Mouse (Mus musculus): Measurements from ENCODE around the gene Rab33b. TPM values are rescaled to one million over a fixed set of nuclear protein-coding genes. Genes with fewer than 3 reads are reported as not detected.
"Not testable (repeated sequence)": the region's sequence is repeated elsewhere in the genome, so short reads cannot be mapped to it uniquely, and the experiment has no call there.

Rab33b gene
- polyA plus RNA-seq (2016; fragmentation: Nextera tagmentation; extraction: Ambion mirVana), result 23.9 and 24.2 TPM in 2 replicates

GRCm38 (mm10) chr3:51483741-51484359 lies at the start of gene Rab33b:
TSS of gene Rab33b (plus strand) at chr3:51483920.
- H3K4me3 ChIP-seq (replicated peaks), result peak within 1 kb of the TSS; percentile 80
- no peaks in the 10 kb centered on the region for H3K27me3 ChIP-seq
- peak within 1 kb of the TSS; percentile 78 for H3K4me2 ChIP-seq
- H3K27ac ChIP-seq, result peak within 1 kb of the TSS; percentile 92
- H3K36me3 ChIP-seq, result peaks cover 5% of the 10 kb centered on the region; the same call in 1 of the 2 replicates
- H3K4me1 ChIP-seq (replicated peaks), result peaks cover 21% of the 10 kb centered on the region
- peak; percentile 93 for ATAC-seq (ENCODE audit: insufficient number of reproducible peaks, insufficient read depth, low FRiP score, low TSS enrichment, low read depth)
- under 1% methylated on average over 70 of the region's 70 CpGs for WGBS
- H3K9me3 ChIP-seq, result no peaks in the 10 kb centered on the region
- H3K9ac ChIP-seq (replicated peaks), result peak within 1 kb of the TSS; percentile 89

- H3K9ac ChIP-seq (replicated peaks); H3K27ac ChIP-seq; H3K4me1 ChIP-seq (replicated peaks); ATAC-seq (ENCODE audit: insufficient number of reproducible peaks, insufficient read depth, low FRiP score, low TSS enrichment, low read depth); H3K9me3 ChIP-seq; H3K4me3 ChIP-seq (replicated peaks); H3K4me2 ChIP-seq; H3K27me3 ChIP-seq: not testable (repeated sequence)
- WGBS, result 86% methylated on average over 5 of the region's 5 CpGs
- H3K36me3 ChIP-seq, result peaks cover 18% of the 10 kb centered on the region
These were observed 49.4 kb upstream of the Rab33b start for GRCm38 (mm10) chr3:51434364-51434763.

GRCm38 (mm10) chr3:51434871-51435595 lies 48.7 kb upstream of the Rab33b start:
- Histone ChIP-seq H3K9me3 (no peaks in the 10 kb centered on the region), H3K4me1 (replicated peaks) (no peaks in the 10 kb centered on the region), H3K4me2 (no peak overlapping the region), H3K27me3 (no peaks in the 10 kb centered on the region), H3K27ac (no peak overlapping the region), H3K9ac (replicated peaks) (no peak overlapping the region), H3K4me3 (replicated peaks) (no peak overlapping the region), H3K36me3 (peaks cover 22% of the 10 kb centered on the region)
- no peak for ATAC-seq (ENCODE audit: insufficient number of reproducible peaks, insufficient read depth, low FRiP score, low TSS enrichment, low read depth)
- WGBS, result 90% methylated on average over 3 of the region's 3 CpGs

- no peak overlapping the region for H3K9ac ChIP-seq (replicated peaks)
- peaks cover 87% of the 10 kb centered on the region for H3K36me3 ChIP-seq
- H3K27ac ChIP-seq, result 0 out of 2 replicates have a peak overlapping the region, but pooled peaks have one; percentile 35
- H3K9me3 ChIP-seq, result no peaks in the 10 kb centered on the region
- no peak overlapping the region for H3K4me3 ChIP-seq (replicated peaks)
- no peaks in the 10 kb centered on the region for H3K27me3 ChIP-seq
- 66% methylated on average over 2 of the region's 2 CpGs for WGBS
- H3K4me1 ChIP-seq (replicated peaks), result 0 out of 2 replicates have a peak, but pooled peaks cover 11% of the 10 kb centered on the region
- ATAC-seq (ENCODE audit: insufficient number of reproducible peaks, insufficient read depth, low FRiP score, low TSS enrichment, low read depth), result no peak
- H3K4me2 ChIP-seq, result no peak overlapping the region
These were observed 15.2 kb upstream of the Rab33b start for GRCm38 (mm10) chr3:51468530-51468929.

GRCm38 (mm10) chr3:51475706-51476105 lies 8.0 kb upstream of the Rab33b start:
- Histone ChIP-seq H3K4me3 (replicated peaks) (no peak overlapping the region), H3K27ac (no peak overlapping the region), H3K4me1 (replicated peaks) (no peaks in the 10 kb centered on the region), H3K36me3 (peaks cover 49% of the 10 kb centered on the region), H3K4me2 (no peak overlapping the region), H3K27me3 (no peaks in the 10 kb centered on the region), H3K9me3 (no peaks in the 10 kb centered on the region), H3K9ac (replicated peaks) (no peak overlapping the region)
- WGBS, result 75% methylated on average over 4 of the region's 4 CpGs
- ATAC-seq (ENCODE audit: insufficient number of reproducible peaks, insufficient read depth, low FRiP score, low TSS enrichment, low read depth), result no peak

GRCm38 (mm10) chr3:51479893-51480292 lies 3.8 kb upstream of the Rab33b start:
- no peak for ATAC-seq (ENCODE audit: insufficient number of reproducible peaks, insufficient read depth, low FRiP score, low TSS enrichment, low read depth)
- 30% methylated on average over 2 of the region's 2 CpGs for WGBS
- no peak overlapping the region for H3K4me2 ChIP-seq
- peaks cover 10% of the 10 kb centered on the region for H3K4me1 ChIP-seq (replicated peaks)
- peaks cover 12% of the 10 kb centered on the region; the same call in 1 of the 2 replicates for H3K36me3 ChIP-seq
- H3K27me3 ChIP-seq, result no peaks in the 10 kb centered on the region
- H3K4me3 ChIP-seq (replicated peaks), result no peak overlapping the region
- H3K9me3 ChIP-seq, result no peaks in the 10 kb centered on the region
- H3K27ac ChIP-seq, result no peak overlapping the region
- no peak overlapping the region for H3K9ac ChIP-seq (replicated peaks)

GRCm38 (mm10) chr3:51481059-51481458 lies 2.7 kb upstream of the Rab33b start:
- Histone ChIP-seq H3K9ac (replicated peaks) (no peak overlapping the region), H3K4me3 (replicated peaks) (no peak overlapping the region), H3K27ac (no peak overlapping the region), H3K4me2 (no peak overlapping the region), H3K9me3 (no peaks in the 10 kb centered on the region), H3K27me3 (no peaks in the 10 kb centered on the region), H3K4me1 (replicated peaks) (peaks cover 21% of the 10 kb centered on the region), H3K36me3 (0 out of 2 replicates have a peak, but pooled peaks cover under 1% of the 10 kb centered on the region)
- no peak for ATAC-seq (ENCODE audit: insufficient number of reproducible peaks, insufficient read depth, low FRiP score, low TSS enrichment, low read depth)

- no peak overlapping the region for H3K27ac ChIP-seq
- H3K9ac ChIP-seq (replicated peaks), result no peak overlapping the region
- no peaks in the 10 kb centered on the region for H3K9me3 ChIP-seq
- peaks cover 21% of the 10 kb centered on the region for H3K4me1 ChIP-seq (replicated peaks)
- WGBS, result 64% methylated on average over 3 of the region's 3 CpGs
- H3K27me3 ChIP-seq, result no peaks in the 10 kb centered on the region
- peaks cover 5% of the 10 kb centered on the region; the same call in 1 of the 2 replicates for H3K36me3 ChIP-seq
- no peak overlapping the region for H3K4me3 ChIP-seq (replicated peaks)
- ATAC-seq (ENCODE audit: insufficient number of reproducible peaks, insufficient read depth, low FRiP score, low TSS enrichment, low read depth), result no peak
- H3K4me2 ChIP-seq, result no peak overlapping the region
These were observed 1.8 kb upstream of the Rab33b start for GRCm38 (mm10) chr3:51481881-51482280.

GRCm38 (mm10) chr3:51482781-51483180 lies 939 bp upstream of the Rab33b start:
- Histone ChIP-seq H3K27me3 (no peaks in the 10 kb centered on the region), H3K9ac (replicated peaks) (peak overlapping the region; percentile 89; the same call in 1 of the 2 replicates), H3K27ac (0 out of 2 replicates have a peak overlapping the region, but pooled peaks have one; percentile 92), H3K4me2 (peak overlapping the region; percentile 78), H3K9me3 (no peaks in the 10 kb centered on the region), H3K36me3 (peaks cover 5% of the 10 kb centered on the region; the same call in 1 of the 2 replicates), H3K4me1 (replicated peaks) (peaks cover 21% of the 10 kb centered on the region), H3K4me3 (replicated peaks) (peak overlapping the region; percentile 80)
- no peak for ATAC-seq (ENCODE audit: insufficient number of reproducible peaks, insufficient read depth, low FRiP score, low TSS enrichment, low read depth)
- 69% methylated on average over 3 of the region's 3 CpGs for WGBS

- WGBS, result 0% methylated on average over 33 of the region's 33 CpGs
- Histone ChIP-seq H3K27ac (peak overlapping the region; percentile 92), H3K4me3 (replicated peaks) (peak overlapping the region; percentile 80), H3K27me3 (no peaks in the 10 kb centered on the region), H3K9ac (replicated peaks) (peak overlapping the region; percentile 89), H3K9me3 (no peaks in the 10 kb centered on the region), H3K4me2 (peak overlapping the region; percentile 78), H3K4me1 (replicated peaks) (peaks cover 21% of the 10 kb centered on the region), H3K36me3 (peaks cover 5% of the 10 kb centered on the region; the same call in 1 of the 2 replicates)
- ATAC-seq (ENCODE audit: insufficient number of reproducible peaks, insufficient read depth, low FRiP score, low TSS enrichment, low read depth), result 0 out of 2 replicates have a peak, but pooled peaks have one; percentile 24
These were observed 650 bp downstream of the Rab33b start for GRCm38 (mm10) chr3:51484370-51484769.

GRCm38 (mm10) chr3:51485347-51485746 lies 1.6 kb downstream of the Rab33b start:
- no peaks in the 10 kb centered on the region for H3K27me3 ChIP-seq
- no peak overlapping the region for H3K27ac ChIP-seq
- peak overlapping the region; percentile 89 for H3K9ac ChIP-seq (replicated peaks)
- no peaks in the 10 kb centered on the region for H3K9me3 ChIP-seq
- H3K4me3 ChIP-seq (replicated peaks), result peak overlapping the region; percentile 80
- WGBS, result 66% methylated on average over 4 of the region's 4 CpGs
- peak overlapping the region; percentile 78 for H3K4me2 ChIP-seq
- peaks cover 5% of the 10 kb centered on the region; the same call in 1 of the 2 replicates for H3K36me3 ChIP-seq
- H3K4me1 ChIP-seq (replicated peaks), result peaks cover 21% of the 10 kb centered on the region
- ATAC-seq (ENCODE audit: insufficient number of reproducible peaks, insufficient read depth, low FRiP score, low TSS enrichment, low read depth), result no peak

Measured in limb, embryonic 12.5 days (tissue).